Mouse (Mus musculus): ENCODE results near the gene Ccl19. TPM values are rescaled to one million over a fixed set of nuclear protein-coding genes. Genes with fewer than 3 reads are reported as not detected.

Gene Ccl19
- 1.6 and 2.0 TPM in 2 replicates for polyA plus RNA-seq (2015; fragmentation: Nextera tagmentation; extraction: Ambion mirVana)

DNA sequence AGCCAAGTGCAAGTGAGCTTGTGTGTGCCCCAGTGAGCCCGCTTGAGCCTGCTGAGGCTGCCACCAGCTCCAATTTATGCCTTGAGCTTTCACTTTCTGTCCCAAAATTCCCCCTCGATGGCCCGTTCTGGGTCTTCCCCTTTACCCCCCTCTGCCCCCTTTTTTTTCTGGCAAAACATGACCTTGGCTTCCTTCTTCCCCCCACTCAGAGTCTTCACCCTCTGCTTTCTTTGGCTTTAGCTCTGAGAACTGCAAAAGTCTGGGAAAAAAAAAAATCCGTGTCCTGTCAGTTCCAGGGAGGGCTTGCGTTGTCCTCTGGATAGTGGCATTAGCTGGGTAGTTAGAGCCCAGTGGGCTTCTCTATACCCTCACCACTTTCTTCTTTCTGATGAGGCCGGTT is at the start of gene Ccl19:
Gene Ccl19, minus strand, starts transcription at position 101 of the 400 bp plus-strand sequence.

DNA sequence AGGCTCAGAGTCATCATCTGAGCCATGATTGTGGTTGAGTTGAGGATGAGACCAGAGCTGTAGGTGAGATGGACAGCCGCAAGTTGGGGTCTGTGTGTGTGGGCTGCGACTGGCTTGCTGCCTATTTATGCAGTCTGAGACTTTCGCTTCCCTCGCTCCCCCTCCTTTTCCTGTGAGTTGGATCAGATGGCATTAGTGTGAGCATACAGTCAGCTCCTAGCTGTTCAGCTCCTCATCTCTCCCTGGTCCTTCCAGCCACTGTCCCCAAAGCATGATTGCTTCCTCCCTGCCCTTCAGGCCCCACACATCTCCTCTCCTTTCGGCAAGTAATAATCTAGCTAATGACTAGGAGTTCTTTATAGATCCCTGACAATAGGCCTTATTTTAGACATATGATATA is 17.5 kb upstream of the Ccl19 start, which contains the start of gene Ccl21a:
Gene Ccl21a, minus strand, starts transcription at position 101 of the 400 bp plus-strand sequence.

GRCm38 (mm10) chr4:42735245-42735644 is 21.1 kb downstream of the Ccl19 start, which contains the start of gene 4930578G10Rik:
Gene 4930578G10Rik, plus strand, starts transcription at chr4:42735545.

Other genes starting within 250 kb of the Ccl19 start
- gene Fam205a2, start 228.4 kb downstream of the Ccl19 start, polyA plus RNA-seq (2015; fragmentation: Nextera tagmentation; extraction: Ambion mirVana) = not detected in 2 replicates
- gene Gm10591, start 144.4 kb downstream of the Ccl19 start, polyA plus RNA-seq (2015; fragmentation: Nextera tagmentation; extraction: Ambion mirVana) = not detected in 2 replicates
- 1.4 and 2.6 TPM in 2 replicates for gene Gm2564, start 126.9 kb downstream of the Ccl19 start, polyA plus RNA-seq (2015; fragmentation: Nextera tagmentation; extraction: Ambion mirVana)
- not detected in 2 replicates for gene Ccl27b, start 101.3 kb downstream of the Ccl19 start, polyA plus RNA-seq (2015; fragmentation: Nextera tagmentation; extraction: Ambion mirVana)
- gene Il11ra2, start 94.7 kb downstream of the Ccl19 start, polyA plus RNA-seq (2015; fragmentation: Nextera tagmentation; extraction: Ambion mirVana) = not detected in 2 replicates
- gene 4930578G10Rik, start 21.0 kb downstream of the Ccl19 start, polyA plus RNA-seq (2015; fragmentation: Nextera tagmentation; extraction: Ambion mirVana) = not detected in 2 replicates
- 23.0 and 60.3 TPM in 2 replicates for gene Ccl21a, start 17.4 kb upstream of the Ccl19 start, polyA plus RNA-seq (2015; fragmentation: Nextera tagmentation; extraction: Ambion mirVana)
- 0.11 and 0.21 TPM in 2 replicates for gene Fam205a1, start 97.3 kb upstream of the Ccl19 start, polyA plus RNA-seq (2015; fragmentation: Nextera tagmentation; extraction: Ambion mirVana)
- gene Gm12394, start 100.2 kb upstream of the Ccl19 start, polyA plus RNA-seq (2015; fragmentation: Nextera tagmentation; extraction: Ambion mirVana) = 0.06 TPM in 1 of 2 replicates, not detected in the other
- gene Fam205c, start 117.7 kb upstream of the Ccl19 start, polyA plus RNA-seq (2015; fragmentation: Nextera tagmentation; extraction: Ambion mirVana) = 0.59 and 0.62 TPM in 2 replicates
- gene Phf24, start 160.1 kb upstream of the Ccl19 start, polyA plus RNA-seq (2015; fragmentation: Nextera tagmentation; extraction: Ambion mirVana) = 0.06 and 0.19 TPM in 2 replicates
- 1.1 and 1.4 TPM in 2 replicates for gene Dnajb5, start 193.2 kb upstream of the Ccl19 start, polyA plus RNA-seq (2015; fragmentation: Nextera tagmentation; extraction: Ambion mirVana)
- 0.27 and 0.32 TPM in 2 replicates for gene 1700022I11Rik, start 213.0 kb upstream of the Ccl19 start, polyA plus RNA-seq (2015; fragmentation: Nextera tagmentation; extraction: Ambion mirVana)
- gene Vcp, start 243.9 kb upstream of the Ccl19 start, polyA plus RNA-seq (2015; fragmentation: Nextera tagmentation; extraction: Ambion mirVana) = 206 and 208 TPM in 2 replicates

All from spleen, postnatal 0 days (tissue).